Mouse (Mus musculus): ENCODE measurements around the gene Ppargc1a. TPM values are rescaled to one million over a fixed set of nuclear protein-coding genes. Genes with fewer than 3 reads are reported as not detected.

Ppargc1a gene
- polyA plus RNA-seq, 1 experiment from 2014 or later, result 6.1 TPM

- Histone ChIP-seq H3K27me3 (ENCODE audit: control insufficient read depth, insufficient read depth, low read length) (no peaks in the 10 kb centered on the region), H3K9ac (ENCODE audit: low read length) (no peak overlapping the region), H3K4me1 (ENCODE audit: control insufficient read depth, insufficient read depth, low read length) (no peaks in the 10 kb centered on the region), H3K9me3 (replicated peaks; ENCODE audit: control insufficient read depth, low read length) (no peaks in the 10 kb centered on the region), H3K4me2 (ENCODE audit: low read depth, low read length) (no peak overlapping the region), H3K27ac (ENCODE audit: low read length) (no peak overlapping the region), H3K36me3 (ENCODE audit: control insufficient read depth, insufficient read depth, low read length) (no peaks in the 10 kb centered on the region), H3K4me3 (replicated peaks; ENCODE audit: low read length) (no peak overlapping the region)
- no peak for ATAC-seq (ENCODE audit: insufficient read depth, low FRiP score)
Observed at GRCm38 (mm10) chr5:51426406-51426805, 141.1 kb downstream of the Ppargc1a start.

- ATAC-seq (ENCODE audit: insufficient read depth, low FRiP score), result no peak
- H3K27ac ChIP-seq (ENCODE audit: low read length), result no peak overlapping the region
- no peaks in the 10 kb centered on the region for H3K4me1 ChIP-seq (ENCODE audit: control insufficient read depth, insufficient read depth, low read length)
- no peak overlapping the region for H3K4me2 ChIP-seq (ENCODE audit: low read depth, low read length)
- 84% methylated on average over 7 of the region's 7 CpGs for WGBS
- no peaks in the 10 kb centered on the region for H3K36me3 ChIP-seq (ENCODE audit: control insufficient read depth, insufficient read depth, low read length)
- no peaks in the 10 kb centered on the region for H3K9me3 ChIP-seq (replicated peaks; ENCODE audit: control insufficient read depth, low read length)
- no peak overlapping the region for H3K9ac ChIP-seq (ENCODE audit: low read length)
- no peaks in the 10 kb centered on the region for H3K27me3 ChIP-seq (ENCODE audit: control insufficient read depth, insufficient read depth, low read length)
- no peak overlapping the region for H3K4me3 ChIP-seq (replicated peaks; ENCODE audit: low read length)
Observed at GRCm38 (mm10) chr5:51416377-51416776, 151.1 kb downstream of the Ppargc1a start.

- no peak overlapping the region for H3K4me3 ChIP-seq (replicated peaks; ENCODE audit: low read length)
- no peaks in the 10 kb centered on the region for H3K9me3 ChIP-seq (replicated peaks; ENCODE audit: control insufficient read depth, low read length)
- no peak overlapping the region for H3K4me2 ChIP-seq (ENCODE audit: low read depth, low read length)
- no peak overlapping the region for H3K9ac ChIP-seq (ENCODE audit: low read length)
- no peaks in the 10 kb centered on the region for H3K27me3 ChIP-seq (ENCODE audit: control insufficient read depth, insufficient read depth, low read length)
- 66% methylated on average over 2 of the region's 2 CpGs for WGBS
- no peak for ATAC-seq (ENCODE audit: insufficient read depth, low FRiP score)
- H3K36me3 ChIP-seq (ENCODE audit: control insufficient read depth, insufficient read depth, low read length), result no peaks in the 10 kb centered on the region
- no peak overlapping the region for H3K27ac ChIP-seq (ENCODE audit: low read length)
- no peaks in the 10 kb centered on the region for H3K4me1 ChIP-seq (ENCODE audit: control insufficient read depth, insufficient read depth, low read length)
Observed at GRCm38 (mm10) chr5:51415456-51415855, 152.1 kb downstream of the Ppargc1a start.

- Histone ChIP-seq H3K4me1 (ENCODE audit: control insufficient read depth, insufficient read depth, low read length) (no peaks in the 10 kb centered on the region), H3K27ac (ENCODE audit: low read length) (no peak overlapping the region), H3K4me2 (ENCODE audit: low read depth, low read length) (no peak overlapping the region), H3K4me3 (replicated peaks; ENCODE audit: low read length) (no peak overlapping the region), H3K27me3 (ENCODE audit: control insufficient read depth, insufficient read depth, low read length) (no peaks in the 10 kb centered on the region), H3K36me3 (ENCODE audit: control insufficient read depth, insufficient read depth, low read length) (no peaks in the 10 kb centered on the region), H3K9ac (ENCODE audit: low read length) (no peak overlapping the region), H3K9me3 (replicated peaks; ENCODE audit: control insufficient read depth, low read length) (no peaks in the 10 kb centered on the region)
- no peak for ATAC-seq (ENCODE audit: insufficient read depth, low FRiP score)
- 55% methylated on average over 12 of the region's 12 CpGs for WGBS
Observed at GRCm38 (mm10) chr5:51412303-51413117, 155.0 kb downstream of the Ppargc1a start.

- no peaks in the 10 kb centered on the region for H3K36me3 ChIP-seq (ENCODE audit: control insufficient read depth, insufficient read depth, low read length)
- no peak for ATAC-seq (ENCODE audit: insufficient read depth, low FRiP score)
Observed at GRCm38 (mm10) chr5:51410006-51410405, 157.5 kb downstream of the Ppargc1a start.

GRCm38 (mm10) chr5:51406406-51406805 lies 161.1 kb downstream of the Ppargc1a start:
- no peak overlapping the region for H3K9ac ChIP-seq (ENCODE audit: low read length)
- H3K27me3 ChIP-seq (ENCODE audit: control insufficient read depth, insufficient read depth, low read length), result no peaks in the 10 kb centered on the region
- H3K9me3 ChIP-seq (replicated peaks; ENCODE audit: control insufficient read depth, low read length), result no peaks in the 10 kb centered on the region
- H3K36me3 ChIP-seq (ENCODE audit: control insufficient read depth, insufficient read depth, low read length), result no peaks in the 10 kb centered on the region
- H3K27ac ChIP-seq (ENCODE audit: low read length), result no peak overlapping the region
- 54% methylated on average over 3 of the region's 3 CpGs for WGBS
- H3K4me3 ChIP-seq (replicated peaks; ENCODE audit: low read length), result no peak overlapping the region
- ATAC-seq (ENCODE audit: insufficient read depth, low FRiP score), result no peak
- H3K4me1 ChIP-seq (ENCODE audit: control insufficient read depth, insufficient read depth, low read length), result no peaks in the 10 kb centered on the region
- H3K4me2 ChIP-seq (ENCODE audit: low read depth, low read length), result no peak overlapping the region

More at GRCm38 (mm10) chr5:51410006-51410405, 157.5 kb downstream of the Ppargc1a start:
- Histone ChIP-seq H3K27ac (ENCODE audit: low read length) (no peak overlapping the region), H3K9ac (ENCODE audit: low read length) (no peak overlapping the region), H3K4me3 (replicated peaks; ENCODE audit: low read length) (no peak overlapping the region), H3K9me3 (replicated peaks; ENCODE audit: control insufficient read depth, low read length) (no peaks in the 10 kb centered on the region), H3K27me3 (ENCODE audit: control insufficient read depth, insufficient read depth, low read length) (no peaks in the 10 kb centered on the region), H3K4me2 (ENCODE audit: low read depth, low read length) (no peak overlapping the region), H3K4me1 (ENCODE audit: control insufficient read depth, insufficient read depth, low read length) (no peaks in the 10 kb centered on the region)
- 47% methylated on average over 1 of the region's 1 CpGs for WGBS

Measured in stomach, embryonic 16.5 days (tissue).